Mouse (Mus musculus) MEL (cell line): ENCODE results near the gene Foxf1. TPM values are rescaled to one million over a fixed set of nuclear protein-coding genes. Genes with fewer than 3 reads are reported as not detected.

Experiments used
- DNase-seq: peaks from one replicate; pipeline ENCODE4 v3.0.0; 2011; ENCODE audit warnings: low read depth, low spot score
- H3K27ac ChIP-seq: 2 replicates; pipeline ENCODE4 v1.5.1; 2012; ENCODE audit warnings: low read depth, mild to moderate bottlenecking, control low read depth, low read length, moderate library complexity; ENCODE audit not compliant: control insufficient read depth
- H3K27me3 ChIP-seq, 2 experiments: fragments of 150-350 bp in 1 of 2; sonication (generic) in 1 of 2; 2 replicates each; pipeline ENCODE4 v1.6.1; 2012; ENCODE audit warnings: low read length in 2 of 2, mild to moderate bottlenecking in 2 of 2, improper control_type of control experiment in 1 of 2, moderate library complexity in 1 of 2; ENCODE audit not compliant: insufficient read depth in 2 of 2, control insufficient read depth in 1 of 2
- H3K36me3 ChIP-seq, 2 experiments: 2 replicates each; pipeline ENCODE4 v1.6.1; 2012 to 2014; ENCODE audit warnings: low read length in 2 of 2, improper control_type of control experiment in 1 of 2, inconsistent platforms in 1 of 2, mild to moderate bottlenecking in 1 of 2; ENCODE audit not compliant: insufficient read depth in 2 of 2, control insufficient read depth in 1 of 2
- H3K4me1 ChIP-seq, 2 experiments: fragments of 150-350 bp in 1 of 2; sonication (generic) in 1 of 2; 2 replicates each; pipeline ENCODE4 v1.6.1; 2012; ENCODE audit warnings: low read length in 2 of 2, improper control_type of control experiment in 1 of 2, mild to moderate bottlenecking in 1 of 2; ENCODE audit not compliant: insufficient read depth in 2 of 2, control insufficient read depth in 1 of 2
- H3K4me3 ChIP-seq, 2 experiments: fragments of 150-350 bp in 1 of 2; sonication (generic) in 1 of 2; 2 replicates each; pipeline ENCODE4 v1.5.1; 2012; ENCODE audit warnings: low read depth in 2 of 2, low read length in 2 of 2, mild to moderate bottlenecking in 2 of 2, moderate library complexity in 2 of 2, control low read depth in 1 of 2, improper control_type of control experiment in 1 of 2; ENCODE audit not compliant: control insufficient read depth in 1 of 2, insufficient read depth in 1 of 2
- H3K79me2 ChIP-seq: 2 replicates; pipeline ENCODE4 v1.6.1; 2012; ENCODE audit warnings: mild to moderate bottlenecking, low read length, moderate library complexity; ENCODE audit not compliant: control insufficient read depth, poor library complexity, insufficient read depth
- H3K9ac ChIP-seq: 2 replicates; pipeline ENCODE4 v1.6.1; 2012; ENCODE audit warnings: low read depth, mild to moderate bottlenecking, control low read depth, low read length, moderate library complexity; ENCODE audit not compliant: control insufficient read depth, poor library complexity, severe bottlenecking
- H3K9me3 ChIP-seq: fragments of 150-350 bp; sonication (generic); replicated peaks from 2 replicates; pipeline ENCODE4 v1.6.1; 2012; ENCODE audit warnings: mild to moderate bottlenecking, low read length, improper control_type of control experiment, moderate library complexity; ENCODE audit not compliant: insufficient read depth
- CHD1 ChIP-seq: IDR thresholded peaks from 2 replicates; pipeline ENCODE4 v1.6.1; 2012; ENCODE audit warnings: low read depth, mild to moderate bottlenecking, inconsistent platforms, low read length, improper control_type of control experiment
- CTCF ChIP-seq, 3 experiments: IDR thresholded peaks in 2 of 3; conservative IDR thresholded peaks in 1 of 3; 2 replicates each; pipeline ENCODE4 v1.5.1; 2011 to 2012; ENCODE audit warnings: low read length in 3 of 3, low read depth in 2 of 3, mild to moderate bottlenecking in 2 of 3, improper control_type of control experiment in 1 of 3, inconsistent platforms in 1 of 3, mixed read lengths in 1 of 3, moderate library complexity in 1 of 3; ENCODE audit not compliant: control insufficient read depth in 1 of 3, insufficient read depth in 1 of 3, poor library complexity in 1 of 3, severe bottlenecking in 1 of 3
- E2F4 ChIP-seq: IDR thresholded peaks from 2 replicates; pipeline ENCODE4 v1.6.1; 2011; ENCODE audit warnings: low read depth, low read length, improper control_type of control experiment, borderline replicate concordance
- ELF1 ChIP-seq: IDR thresholded peaks from 2 replicates; pipeline ENCODE4 v1.6.1; 2014; ENCODE audit warnings: low read depth, mild to moderate bottlenecking, inconsistent platforms, low read length, improper control_type of control experiment, moderate library complexity
- GABPA ChIP-seq: IDR thresholded peaks from 2 replicates; pipeline ENCODE4 v1.6.1; 2012; ENCODE audit warnings: low read depth, mild to moderate bottlenecking, inconsistent platforms, low read length, improper control_type of control experiment, moderate library complexity
- HCFC1 ChIP-seq: IDR thresholded peaks from 2 replicates; pipeline ENCODE4 v1.6.1; 2012; ENCODE audit warnings: low read depth, mild to moderate bottlenecking, inconsistent platforms, low read length, improper control_type of control experiment, moderate library complexity
- JUND ChIP-seq: IDR thresholded peaks from 2 replicates; pipeline ENCODE4 v1.6.1; 2011; ENCODE audit warnings: low read depth, mild to moderate bottlenecking, improper control_type of control experiment, low read length
- MAZ ChIP-seq: IDR thresholded peaks from 2 replicates; pipeline ENCODE4 v1.6.1; 2012; ENCODE audit warnings: low read depth, mild to moderate bottlenecking, inconsistent platforms, low read length, improper control_type of control experiment
- MEF2A ChIP-seq: IDR thresholded peaks from 2 replicates; pipeline ENCODE4 v1.6.1; 2014; ENCODE audit warnings: low read depth, mild to moderate bottlenecking, inconsistent platforms, low read length, improper control_type of control experiment; ENCODE audit not compliant: poor library complexity, insufficient replicate concordance, severe bottlenecking; ENCODE audit errors: extremely low read depth
- MXI1 ChIP-seq: IDR thresholded peaks from 2 replicates; pipeline ENCODE4 v1.6.1; 2011; ENCODE audit warnings: mild to moderate bottlenecking, low read depth, low read length, improper control_type of control experiment
- MYC ChIP-seq: IDR thresholded peaks from 2 replicates; pipeline ENCODE4 v1.6.1; 2011; ENCODE audit warnings: low read depth, mild to moderate bottlenecking, low read length, improper control_type of control experiment, moderate library complexity
- NELFE ChIP-seq: IDR thresholded peaks from 2 replicates; pipeline ENCODE4 v1.6.1; 2011; ENCODE audit warnings: low read depth, low read length, improper control_type of control experiment
- NRF1 ChIP-seq: IDR thresholded peaks from 2 replicates; pipeline ENCODE4 v1.6.1; 2014; ENCODE audit warnings: low read depth, mild to moderate bottlenecking, inconsistent platforms, low read length, improper control_type of control experiment, moderate library complexity; ENCODE audit not compliant: poor library complexity, insufficient read depth, severe bottlenecking
- POLR2A ChIP-seq, 2 experiments: IDR thresholded peaks; 2 replicates each; pipeline ENCODE4 v1.6.1; 2011 to 2012; ENCODE audit warnings: low read length in 2 of 2, mild to moderate bottlenecking in 2 of 2, control low read depth in 1 of 2, improper control_type of control experiment in 1 of 2, low read depth in 1 of 2, moderate library complexity in 1 of 2; ENCODE audit not compliant: control insufficient read depth in 1 of 2, insufficient read depth in 1 of 2, poor library complexity in 1 of 2
- RAD21 ChIP-seq: IDR thresholded peaks from 2 replicates; pipeline ENCODE4 v1.6.1; 2011; ENCODE audit warnings: mild to moderate bottlenecking, low read depth, low read length, improper control_type of control experiment
- SIN3A ChIP-seq: IDR thresholded peaks from 2 replicates; pipeline ENCODE4 v1.6.1; 2012; ENCODE audit warnings: low read length, improper control_type of control experiment, inconsistent platforms
- SMC3 ChIP-seq: IDR thresholded peaks from 2 replicates; pipeline ENCODE4 v1.6.1; 2011; ENCODE audit warnings: low read depth, low read length, improper control_type of control experiment
- TAL1 ChIP-seq: IDR thresholded peaks from 2 replicates; pipeline ENCODE4 v1.6.1; 2012; ENCODE audit warnings: mild to moderate bottlenecking, inconsistent platforms, low read length, moderate library complexity, mixed read lengths
- TBP ChIP-seq: IDR thresholded peaks from 2 replicates; pipeline ENCODE4 v1.8.0; 2011; ENCODE audit warnings: low read depth, low read length, improper control_type of control experiment
- USF2 ChIP-seq, 2 experiments: IDR thresholded peaks; 2 replicates each; pipeline ENCODE4 v1.6.1; 2011 to 2012; ENCODE audit warnings: improper control_type of control experiment in 2 of 2, low read length in 2 of 2, borderline replicate concordance in 1 of 2, inconsistent platforms in 1 of 2, low read depth in 1 of 2, mild to moderate bottlenecking in 1 of 2; ENCODE audit not compliant: insufficient read depth in 1 of 2
- ZC3H11A ChIP-seq: IDR thresholded peaks from 2 replicates; pipeline ENCODE4 v1.6.1; 2012; ENCODE audit warnings: low read depth, mild to moderate bottlenecking, inconsistent platforms, low read length, improper control_type of control experiment
- ZMIZ1 ChIP-seq: IDR thresholded peaks from 2 replicates; pipeline ENCODE4 v1.6.1; 2012; ENCODE audit warnings: low read depth, mild to moderate bottlenecking, inconsistent platforms, low read length, improper control_type of control experiment, moderate library complexity
- ZNF384 ChIP-seq: IDR thresholded peaks from 2 replicates; pipeline ENCODE4 v1.6.1; 2012; ENCODE audit warnings: low read depth, mild to moderate bottlenecking, inconsistent platforms, low read length, improper control_type of control experiment
- polyA plus RNA-seq, 2 experiments: library from polyadenylated mRNA; stranded (reverse) in 1 of 2; unstranded in 1 of 2; fragments of >175 nt in 1 of 2; fragments of >200 nt in 1 of 2; gene quantifications; 2 replicates each; pipeline versions ENCODE4 v1.2.1 to v1.2.4; 2012; ENCODE audit warnings: low replicate concordance in 2 of 2, low read depth in 1 of 2; ENCODE audit not compliant: insufficient read length in 2 of 2, insufficient read depth in 1 of 2, missing spikeins in 1 of 2
- total RNA-seq: library from RNA; depleted of rRNA; stranded (reverse); fragments of 300-350 nt; gene quantifications from 2 replicates; pipeline ENCODE4 v1.2.3, GENCODE M21; 2012

Gene Foxf1
- total and polyA plus RNA-seq, 3 experiments = not detected

- peaks cover 0 to 6% of the 10 kb centered on the region in 2 experiments; a peak in 2 of 4 replicates for H3K36me3 ChIP-seq
- H3K79me2 ChIP-seq = peaks cover 22% of the 10 kb centered on the region
- H3K27me3 ChIP-seq = no peaks in the 10 kb centered on the region
- H3K9ac ChIP-seq = peak overlapping the region; percentile 72
- DNase-seq = peak; percentile 84
- H3K4me1 ChIP-seq = peaks cover 0 to 7% of the 10 kb centered on the region in 2 experiments; a peak in 3 of 4 replicates
- H3K9me3 ChIP-seq = no peaks in the 10 kb centered on the region
- H3K4me3 ChIP-seq = peak overlapping the region; percentile 62 to 79
- peak in 1 of 2 experiments; percentile 61; a peak in 2 of 4 replicates for TF ChIP-seq POLR2A (IDR thresholded peaks at IDR 0.05; ENCODE audit: control insufficient read depth in 1 of 2, insufficient read depth in 1 of 2, low read depth in 1 of 2, low read length in 2 of 2, poor library complexity in 1 of 2)
- TF ChIP-seq SMC3 = peak; percentile 36; the same call in 1 of the 2 replicates
- 0 out of 2 replicates have a peak, but pooled peaks have one; percentile 37 for TF ChIP-seq TBP
- 0 out of 2 replicates have a peak, but pooled peaks have one; percentile 16 for TF ChIP-seq NRF1
- TF ChIP-seq SIN3A = 0 out of 2 replicates have a peak, but pooled peaks have one; percentile 3
- no peak for TF ChIP-seq MYC
- TF ChIP-seq MXI1 = no peak
- TF ChIP-seq CTCF (IDR thresholded peaks at IDR 0.05 in 2 of 3, conservative IDR thresholded peaks at IDR 0.05 in 1 of 3; ENCODE audit: control insufficient read depth in 1 of 3, insufficient read depth in 1 of 3, low read depth in 2 of 3, low read length in 3 of 3, poor library complexity in 1 of 3, severe bottlenecking in 1 of 3) = peak in 2 of 3 experiments; percentile 37 to 50; a peak in 4 of 6 replicates
- TF ChIP-seq HCFC1 = no peak
- peak; percentile 33; the same call in 1 of the 2 replicates for TF ChIP-seq NELFE
- H3K27ac ChIP-seq = peak overlapping the region; percentile 58
Observed at GRCm38 (mm10) chr8:121125311-121125876, 41.2 kb downstream of the Foxf1 start.

- H3K9me3 ChIP-seq = no peaks in the 10 kb centered on the region
- H3K27ac ChIP-seq = no peak overlapping the region
- no peak for DNase-seq
- H3K27me3 ChIP-seq = no peaks in the 10 kb centered on the region
- H3K9ac ChIP-seq = no peak overlapping the region
- peaks cover 0 to 5% of the 10 kb centered on the region in 2 experiments; a peak in 2 of 4 replicates for H3K36me3 ChIP-seq
- no peak for TF ChIP-seq ELF1
- no peak for TF ChIP-seq ZNF384
- TF ChIP-seq TAL1 = no peak
- TF ChIP-seq CHD1 = no peak
- TF ChIP-seq NELFE = no peak
- no peak for TF ChIP-seq RAD21
- no peak for TF ChIP-seq GABPA
- no peak for TF ChIP-seq POLR2A (IDR thresholded peaks at IDR 0.05; ENCODE audit: control insufficient read depth in 1 of 2, insufficient read depth in 1 of 2, low read depth in 1 of 2, low read length in 2 of 2, poor library complexity in 1 of 2)
- no peak for TF ChIP-seq MEF2A
- TF ChIP-seq MAZ = no peak
- no peak for TF ChIP-seq SMC3
- TF ChIP-seq TBP = no peak
- no peak for TF ChIP-seq ZMIZ1
- no peak for TF ChIP-seq E2F4
- no peak for TF ChIP-seq USF2 (IDR thresholded peaks at IDR 0.05; ENCODE audit: borderline replicate concordance in 1 of 2, insufficient read depth in 1 of 2, low read depth in 1 of 2, low read length in 2 of 2)
- TF ChIP-seq ZC3H11A = no peak
- no peak for TF ChIP-seq JUND
- H3K4me3 ChIP-seq = no peak overlapping the region
- H3K79me2 ChIP-seq = peaks cover 14% of the 10 kb centered on the region
- peaks cover 0 to 5% of the 10 kb centered on the region in 2 experiments; a peak in 3 of 4 replicates for H3K4me1 ChIP-seq
Observed at GRCm38 (mm10) chr8:121126191-121126590, 42.0 kb downstream of the Foxf1 start.
